Mouse (Mus musculus) Muller cell, postnatal 12 days (primary cell): ENCODE results near the gene Plxdc1.

ENCODE experiments used
- DNase-seq: peaks from one replicate; pipeline ENCODE4 v3.0.0-alpha.2; 2015; ENCODE audit errors: inconsistent ontology term

Gene Plxdc1

DNA sequence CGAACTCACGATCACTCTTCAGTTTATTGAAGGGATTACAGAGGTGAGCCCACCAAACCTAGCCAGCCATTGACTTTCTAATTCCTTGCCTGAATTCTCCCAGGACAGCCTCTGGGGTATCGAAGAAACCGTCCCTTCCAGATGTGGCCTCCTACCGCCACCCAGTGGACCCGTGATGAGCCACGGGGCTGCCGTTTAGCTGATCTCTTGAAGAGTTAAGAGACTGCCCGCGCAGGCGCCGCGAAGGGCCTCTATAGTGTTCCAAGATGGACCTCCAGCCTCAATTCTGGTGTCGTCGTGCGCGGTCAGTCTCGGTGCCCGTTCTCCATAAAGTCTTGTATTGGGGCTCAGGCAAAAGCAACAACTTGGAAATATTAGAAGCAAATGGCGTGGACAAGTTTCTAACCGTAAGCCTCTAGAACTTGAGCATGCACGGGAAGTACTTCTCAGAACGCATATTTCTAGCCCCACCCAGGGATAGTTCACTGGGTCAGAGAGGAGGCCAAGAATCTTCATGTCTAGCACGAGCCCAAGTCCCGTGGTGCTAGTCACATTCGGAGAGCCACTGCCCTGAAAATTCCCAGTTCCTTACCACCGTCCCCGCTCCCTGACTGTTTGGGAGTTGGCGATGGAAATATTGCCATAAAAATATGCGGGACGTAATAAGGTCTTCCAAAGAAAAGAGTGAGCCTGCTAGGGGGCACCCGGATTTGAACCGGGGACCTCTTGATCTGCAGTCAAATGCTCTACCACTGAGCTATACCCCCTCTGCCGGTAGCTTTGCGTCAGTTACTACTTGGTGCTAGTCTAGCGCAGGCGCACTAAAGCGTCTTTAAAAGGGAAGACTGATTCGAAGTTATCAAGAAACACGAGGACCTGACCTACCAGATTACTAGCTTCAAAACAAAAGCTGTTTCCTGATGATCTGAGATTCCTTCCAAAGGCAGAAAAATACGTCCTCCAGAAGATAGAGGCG lies 1.6 kb upstream of the Plxdc1 start:
- DNase-seq, result peak; percentile 97

DNA sequence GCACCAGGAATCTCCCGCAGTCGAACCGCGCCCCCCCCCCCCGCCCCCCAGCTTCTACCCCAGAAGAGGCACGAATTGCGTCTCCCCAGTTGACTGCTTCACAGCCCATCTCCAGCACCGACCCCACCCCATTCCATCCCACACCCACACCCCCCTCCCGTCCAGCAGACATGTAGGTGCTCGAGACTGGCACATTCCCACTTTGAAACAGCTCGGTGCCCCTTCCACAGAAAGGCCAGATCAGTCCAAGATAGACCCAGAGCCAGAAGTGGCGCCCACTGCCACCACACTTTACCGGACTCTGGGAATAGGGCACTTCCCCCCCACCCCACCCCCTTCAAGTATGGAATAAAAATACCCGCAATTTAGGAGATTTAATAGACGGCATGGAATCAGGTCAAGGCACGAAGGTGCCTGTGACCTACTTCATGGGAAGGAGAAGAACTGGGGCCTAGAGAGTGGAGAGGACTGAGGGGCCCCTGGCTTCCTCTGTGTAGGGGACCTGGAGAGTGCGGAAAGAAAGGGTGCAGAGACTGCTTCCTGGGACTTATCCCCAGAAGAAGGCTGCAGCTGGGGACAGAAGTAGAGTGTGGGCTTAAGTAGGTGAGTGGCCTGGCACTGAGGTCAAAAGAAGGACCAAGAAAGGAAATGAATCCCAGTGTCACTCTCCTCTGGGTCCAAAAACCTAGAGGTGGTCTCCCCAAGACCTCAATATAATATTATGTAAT lies 658 bp upstream of the Plxdc1 start:
- no peak for DNase-seq

DNA sequence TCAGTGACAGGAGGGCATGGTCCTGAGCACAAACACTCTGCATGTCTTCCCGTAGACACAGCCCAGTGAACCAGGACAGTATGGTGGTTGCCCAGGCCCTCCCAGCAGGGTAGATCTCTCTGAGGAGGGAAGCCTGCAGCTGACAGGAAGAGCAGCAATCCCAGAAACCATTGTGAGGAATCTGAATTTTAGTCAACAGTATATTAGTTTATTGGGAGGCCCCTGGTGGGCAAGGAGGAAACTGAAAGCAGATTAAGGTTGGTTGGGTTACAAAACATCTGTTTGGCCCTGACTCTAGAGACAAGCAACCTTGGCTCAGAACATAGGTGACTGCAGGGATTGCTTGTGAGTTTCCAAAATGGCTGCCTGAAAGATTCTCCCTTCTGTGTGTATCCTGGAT lies 2.3 kb downstream of the Plxdc1 start:
- DNase-seq, result no peak

- DNase-seq, result no peak
Observed at GRCm38 (mm10) chr11:97983506-97983905, 2.7 kb downstream of the Plxdc1 start.

DNA sequence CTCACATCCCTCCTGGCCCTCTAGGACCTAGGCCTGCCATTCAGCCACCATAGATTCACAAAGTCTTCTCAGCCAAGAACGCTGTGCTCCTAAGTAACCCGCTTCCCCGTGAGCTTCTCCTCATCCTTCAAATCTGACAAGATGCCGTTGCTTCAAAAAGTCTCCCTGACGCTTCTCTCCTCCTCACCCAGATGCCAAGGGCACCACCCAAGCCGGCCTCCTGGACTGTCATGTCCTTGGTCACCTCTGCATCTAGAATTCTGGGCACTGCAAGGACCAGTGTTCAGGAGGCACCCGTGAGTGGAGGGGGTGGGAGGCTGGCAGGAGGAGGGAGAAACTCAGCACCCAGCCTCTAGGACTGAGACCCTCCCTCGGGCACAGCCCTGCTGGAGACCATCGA lies 3.5 kb downstream of the Plxdc1 start:
- DNase-seq, result no peak

- DNase-seq, result peak; percentile 78
Observed at GRCm38 (mm10) chr11:97980531-97980966, 5.7 kb downstream of the Plxdc1 start.

DNA sequence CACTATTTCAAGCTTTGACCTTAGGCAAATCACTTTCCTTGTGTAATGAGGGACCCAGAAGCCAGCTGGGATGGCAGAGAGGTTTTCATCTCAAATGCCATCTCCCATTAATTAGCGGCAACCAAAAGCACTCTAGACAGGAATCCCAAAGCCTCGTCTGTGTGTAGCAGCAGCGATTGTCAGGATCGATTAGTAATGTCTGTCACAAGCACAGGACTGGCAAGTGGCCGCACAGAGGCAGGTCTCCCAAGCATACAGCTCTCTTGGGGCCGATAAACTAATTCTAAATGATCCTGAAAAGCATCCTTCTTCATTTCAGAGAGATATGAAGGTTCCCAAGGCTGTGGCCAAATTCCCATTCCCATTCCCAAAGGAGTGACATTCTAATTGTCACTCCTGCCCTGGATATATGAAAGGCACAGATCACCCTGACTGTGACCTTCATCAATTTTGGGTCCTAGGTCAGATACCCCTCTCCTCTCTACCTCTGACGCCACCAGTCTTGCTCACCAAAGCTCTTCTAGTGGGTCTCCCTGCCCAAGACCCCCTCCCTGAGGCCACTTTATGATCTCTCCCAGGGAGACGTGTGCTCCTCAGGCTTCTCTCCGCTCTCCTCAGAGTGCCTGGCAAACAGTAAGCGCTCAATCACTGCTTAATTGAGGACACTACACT lies 6.3 kb downstream of the Plxdc1 start:
- peak; percentile 58 for DNase-seq

DNA sequence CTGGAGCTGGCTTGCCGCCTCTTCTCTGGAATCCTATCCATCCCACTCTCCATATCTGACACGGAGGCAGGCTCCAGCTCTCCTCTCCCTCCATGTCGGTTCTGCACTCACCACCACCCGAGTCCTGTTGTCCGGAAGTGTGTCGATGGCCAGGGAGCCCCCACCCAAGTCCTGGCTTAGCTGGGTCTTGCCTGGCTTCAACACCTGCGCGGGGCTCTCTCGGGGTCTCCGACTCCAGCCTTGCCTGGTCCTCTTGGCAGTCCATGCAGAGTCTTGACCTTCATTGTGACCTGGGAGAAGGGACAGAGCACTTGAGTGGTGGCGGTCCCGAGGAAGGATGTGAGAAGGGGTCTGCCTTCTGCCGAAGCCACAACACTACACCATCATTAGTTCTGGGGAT lies 7.9 kb downstream of the Plxdc1 start:
- no peak for DNase-seq

- no peak for DNase-seq
Observed at GRCm38 (mm10) chr11:97977797-97978196, 8.4 kb downstream of the Plxdc1 start.

DNA sequence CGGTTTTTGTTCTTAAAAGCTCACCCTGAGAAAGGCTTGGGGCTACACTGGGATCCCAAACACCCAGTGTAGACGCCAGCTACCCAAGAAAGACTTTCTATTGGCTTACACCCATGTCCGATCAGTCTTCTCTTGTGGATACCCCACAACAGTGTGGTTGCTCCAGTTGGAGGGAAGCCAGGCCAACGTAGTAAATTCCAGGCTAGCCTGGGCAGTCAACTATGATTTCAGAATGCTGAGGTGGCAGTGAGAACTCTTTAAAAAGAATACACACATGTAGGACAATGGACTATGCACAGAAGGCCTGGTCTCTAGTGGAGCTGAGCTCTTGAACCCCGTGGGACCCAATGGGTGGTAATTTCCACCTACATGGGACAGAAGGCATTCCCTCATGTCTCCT lies 11.5 kb downstream of the Plxdc1 start:
- DNase-seq, result peak; percentile 46

- DNase-seq, result no peak
Observed at GRCm38 (mm10) chr11:97974141-97974540, 12.1 kb downstream of the Plxdc1 start.

DNA sequence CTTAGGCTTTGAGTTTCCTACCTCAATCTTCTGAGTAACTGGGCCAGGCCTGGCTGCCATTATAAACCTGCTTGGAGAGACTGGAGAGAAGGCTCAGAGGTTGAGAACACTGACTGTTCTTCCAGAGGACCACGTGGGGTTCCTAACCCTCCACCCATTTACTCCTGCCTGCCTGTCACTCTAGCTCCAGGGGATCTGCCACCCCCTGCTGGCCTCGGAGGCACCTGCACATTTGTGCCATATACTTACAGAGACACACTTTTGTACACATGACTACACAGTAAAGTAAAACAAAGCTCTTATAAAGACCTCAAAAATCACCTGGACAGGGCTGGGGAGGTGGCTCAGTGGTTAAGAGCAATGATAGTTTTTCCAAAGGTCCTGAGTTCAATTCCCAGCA lies 13.8 kb downstream of the Plxdc1 start:
- no peak for DNase-seq

- DNase-seq, result peak; percentile 93
Observed at GRCm38 (mm10) chr11:97971232-97971631, 15.0 kb downstream of the Plxdc1 start.

- DNase-seq, result no peak
Observed at GRCm38 (mm10) chr11:97970771-97971170, 15.5 kb downstream of the Plxdc1 start.

GRCm38 (mm10) chr11:97968385-97968784 lies 17.9 kb downstream of the Plxdc1 start:
- no peak for DNase-seq

- peak; percentile 89 for DNase-seq
Observed at GRCm38 (mm10) chr11:97967114-97967513, 19.1 kb downstream of the Plxdc1 start.

DNA sequence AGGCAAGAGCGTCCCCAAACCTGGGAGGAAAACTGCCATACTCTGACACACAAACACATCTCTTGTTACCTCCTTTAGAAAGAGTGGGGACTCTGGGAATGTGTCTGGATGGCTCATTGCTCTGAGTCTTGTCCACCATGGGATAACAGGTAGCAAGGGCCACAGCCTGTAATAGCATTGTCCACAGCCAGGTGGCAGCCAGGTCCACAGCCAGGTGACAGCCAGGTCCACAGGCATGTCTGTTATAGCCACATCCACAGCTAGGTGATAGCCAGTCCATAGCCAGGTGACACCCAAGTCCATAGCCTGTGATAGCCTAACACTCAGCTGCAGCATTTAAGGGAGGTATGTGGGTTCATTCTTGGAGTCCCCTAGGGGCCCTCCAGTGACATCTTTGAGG lies 25.3 kb downstream of the Plxdc1 start:
- DNase-seq, result no peak

DNA sequence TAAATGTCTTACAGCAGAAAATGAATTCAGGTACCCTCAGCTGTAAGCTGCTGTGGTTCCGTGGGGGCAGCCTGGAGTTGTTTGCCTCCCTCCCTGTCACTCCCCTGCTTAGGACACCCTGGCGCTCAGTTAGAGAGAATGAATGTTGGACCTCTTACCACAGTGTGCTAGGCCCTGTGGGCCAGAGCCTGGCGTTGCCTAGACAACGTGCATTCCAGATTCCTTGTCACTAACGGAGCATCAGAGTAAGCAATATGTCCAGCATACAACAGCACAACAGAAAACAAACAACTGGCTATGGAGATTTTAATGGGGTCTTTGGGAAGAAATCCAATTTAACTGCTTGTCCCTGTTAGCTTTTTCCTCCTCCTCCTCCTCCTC lies 27.0 kb downstream of the Plxdc1 start:
- DNase-seq, result peak; percentile 87

GRCm38 (mm10) chr11:97958641-97959299 lies 27.5 kb downstream of the Plxdc1 start:
- no peak for DNase-seq

GRCm38 (mm10) chr11:97956905-97957560 lies 29.2 kb downstream of the Plxdc1 start:
- peak; percentile 83 for DNase-seq

DNA sequence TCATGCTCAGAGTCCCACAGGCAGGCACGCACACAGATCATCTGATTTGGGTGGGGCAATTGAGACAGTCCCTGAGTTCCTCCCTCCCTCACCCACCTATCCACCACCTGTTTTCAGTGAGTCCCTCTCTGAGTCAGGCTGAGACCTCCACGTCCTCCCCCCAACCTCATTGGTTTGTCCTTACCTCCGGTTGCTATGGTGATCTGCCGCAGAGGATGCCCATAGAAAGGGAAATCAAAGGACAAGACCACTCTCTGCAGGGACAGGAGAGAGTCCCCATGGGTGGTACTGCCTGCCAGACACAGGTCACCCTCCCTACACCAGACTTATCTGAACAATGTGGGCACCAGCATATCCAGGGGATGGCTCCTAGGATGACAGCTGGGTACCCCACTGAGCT lies 30.3 kb downstream of the Plxdc1 start:
- DNase-seq, result no peak
